In genomic region chr6:88722906-88723305, GRCm38 (mm10) we compare ENCODE assay signal across 23 mouse cellular contexts. TPM values are rescaled to one million over a fixed set of nuclear protein-coding genes. Genes with fewer than 3 reads are reported as not detected.
DNase-seq lines count a peak whose midpoint lies in the region; ATAC-seq lines count a peak whose summit lies in the region.
"Had no signal": no experiment of that assay in that cellular context is flagged by ENCODE, and none has a peak within 500 bp of the region (broad histone marks: within the 10 kb centered on the region; RNA-seq: fewer than 3 reads in every experiment).

No protein-coding gene starts in this region.

- 90% methylated on average over 2 of the region's 2 CpGs for WGBS in forebrain, embryonic 11.5 days
- 94% methylated on average over 2 of the region's 2 CpGs for WGBS in forebrain, embryonic 14.5 days
- 91% methylated on average over 2 of the region's 2 CpGs for WGBS in liver, embryonic 15.5 days (ENCODE audit: insufficient replicate concordance)

- peak; percentile 43 for DNase-seq in forebrain, embryonic 11.5 days (ENCODE audit: low spot score)
- DNase-seq in forebrain, embryonic 14.5 days (ENCODE audit: low spot score): no peak
- DNase-seq in kidney, adult 9 months: peak; percentile 8
- no peak for DNase-seq in kidney, postnatal 4 days
- DNase-seq in liver: no peak
- DNase-seq in splenic B cell, adult 2 months (ENCODE audit: low read depth, low spot score): peak; percentile 35
- DNase-seq in frontal cortex, adult 2 months (ENCODE audit: extremely low spot score in 1 of 2, low spot score in 1 of 2): no peak
- DNase-seq: adrenal gland, adult 8-10 months; adrenal gland, postnatal 36 days; cerebellum, adult 11 months; cerebellum, postnatal 10 days; embryo, embryonic 11 days; gastrocnemius, postnatal 10 days; heart, adult 18-20 months had no signal

- no peak overlapping the region for H3K4me2 ChIP-seq in forebrain, embryonic 11.5 days (ENCODE audit: low read depth, low read length, severe bottlenecking)
- no peak overlapping the region for H3K4me2 ChIP-seq in forebrain, embryonic 14.5 days (ENCODE audit: low read length)
- no peak overlapping the region for H3K4me2 ChIP-seq in liver, embryonic 15.5 days
- H3K4me2 ChIP-seq: embryonic facial prominence, embryonic 15.5 days; heart, embryonic 12.5 days; hindbrain, embryonic 14.5 days; intestine, embryonic 15.5 days had no signal

- no peaks in the 10 kb centered on the region for H3K9me3 ChIP-seq in forebrain, embryonic 11.5 days (ENCODE audit: control insufficient read depth, low read length)
- no peaks in the 10 kb centered on the region for H3K9me3 ChIP-seq in forebrain, embryonic 14.5 days (replicated peaks; ENCODE audit: control insufficient read depth, low read length)
- no peaks in the 10 kb centered on the region for H3K9me3 ChIP-seq in liver, embryonic 15.5 days (replicated peaks)
- H3K9me3 ChIP-seq: embryonic facial prominence, embryonic 15.5 days; forebrain, embryonic 10.5 days; heart, embryonic 12.5 days; hindbrain, embryonic 10.5 days; intestine, embryonic 15.5 days had no signal

- H3K36me3 ChIP-seq in forebrain, embryonic 11.5 days (ENCODE audit: control insufficient read depth, insufficient read depth, low read length): no peaks in the 10 kb centered on the region
- H3K36me3 ChIP-seq in forebrain, embryonic 14.5 days (ENCODE audit: control insufficient read depth, insufficient read depth, low read length): no peaks in the 10 kb centered on the region
- peaks cover 19% of the 10 kb centered on the region for H3K36me3 ChIP-seq in liver, embryonic 15.5 days (replicated peaks)
- H3K36me3 ChIP-seq in splenic B cell, adult 2 months (ENCODE audit: control insufficient read depth, insufficient read depth, low read length, poor library complexity, severe bottlenecking): no peaks in the 10 kb centered on the region
- H3K36me3 ChIP-seq: embryonic facial prominence, embryonic 15.5 days; forebrain, embryonic 10.5 days; G1E; heart, embryonic 12.5 days; hindbrain, embryonic 10.5 days; intestine, embryonic 15.5 days had no signal

- no peak for ATAC-seq in forebrain, embryonic 11.5 days (replicated peaks; ENCODE audit: low FRiP score)
- ATAC-seq in forebrain, embryonic 14.5 days: no peak
- no peak for ATAC-seq in liver, embryonic 15.5 days (ENCODE audit: insufficient read depth)
- ATAC-seq: forebrain, embryonic 16.5 days; intestine, embryonic 15.5 days had no signal

- H3K9ac ChIP-seq in forebrain, embryonic 11.5 days (ENCODE audit: low read length): no peak overlapping the region
- no peak overlapping the region for H3K9ac ChIP-seq in forebrain, embryonic 14.5 days (ENCODE audit: low read length)
- H3K9ac ChIP-seq in liver, embryonic 15.5 days: no peak overlapping the region
- H3K9ac ChIP-seq: embryonic facial prominence, embryonic 15.5 days; heart, embryonic 12.5 days; hindbrain, embryonic 14.5 days; intestine, embryonic 15.5 days had no signal

- H3K4me3 ChIP-seq in forebrain, embryonic 11.5 days (ENCODE audit: low read depth, low read length): no peak overlapping the region
- H3K4me3 ChIP-seq in forebrain, embryonic 14.5 days (ENCODE audit: low read depth, low read length): no peak overlapping the region
- no peak overlapping the region for H3K4me3 ChIP-seq in liver, embryonic 15.5 days (replicated peaks)
- H3K4me3 ChIP-seq: embryonic facial prominence, embryonic 15.5 days; forebrain, embryonic 10.5 days; heart, embryonic 12.5 days; hindbrain, embryonic 10.5 days; intestine, embryonic 15.5 days had no signal

- H3K4me1 ChIP-seq in forebrain, embryonic 11.5 days (replicated peaks; ENCODE audit: control insufficient read depth, insufficient read depth, low read length): peaks cover 5% of the 10 kb centered on the region; the same call in 1 of the 2 replicates
- H3K4me1 ChIP-seq in forebrain, embryonic 14.5 days (ENCODE audit: control insufficient read depth, insufficient read depth, low read length): no peaks in the 10 kb centered on the region; the same call in 1 of the 2 replicates
- peaks cover 45% of the 10 kb centered on the region for H3K4me1 ChIP-seq in liver, embryonic 15.5 days (replicated peaks)

- H3K27ac ChIP-seq in forebrain, embryonic 11.5 days (ENCODE audit: low read depth, low read length): no peak overlapping the region
- H3K27ac ChIP-seq in forebrain, embryonic 14.5 days (ENCODE audit: low read depth, low read length): no peak overlapping the region
- H3K27ac ChIP-seq in liver, embryonic 15.5 days (replicated peaks): 0 out of 2 replicates have a peak overlapping the region, but pooled peaks have one; percentile 21
- H3K27ac ChIP-seq: embryonic facial prominence, embryonic 15.5 days; forebrain, embryonic 10.5 days; hindbrain, embryonic 10.5 days; hindbrain, embryonic 14.5 days; intestine, embryonic 15.5 days had no signal

- H3K27me3 ChIP-seq in forebrain, embryonic 11.5 days (ENCODE audit: control insufficient read depth, insufficient read depth, low read length): peaks cover 18% of the 10 kb centered on the region
- H3K27me3 ChIP-seq in forebrain, embryonic 14.5 days (replicated peaks; ENCODE audit: control insufficient read depth, insufficient read depth, low read length): 0 out of 2 replicates have a peak, but pooled peaks cover 9% of the 10 kb centered on the region
- peaks cover 10% of the 10 kb centered on the region; the same call in 1 of the 2 replicates for H3K27me3 ChIP-seq in liver, embryonic 15.5 days
- no peaks in the 10 kb centered on the region for H3K27me3 ChIP-seq in splenic B cell, adult 2 months (ENCODE audit: control insufficient read depth, insufficient read depth, low read length, poor library complexity, severe bottlenecking)
- H3K27me3 ChIP-seq: intestine, embryonic 15.5 days had no signal

RNA-seq across cellular contexts. Expression of gene Mgll, which starts 1.3 kb away (rescaled TPM):
- 4.1 and 4.4 TPM in 2 replicates for polyA plus RNA-seq in forebrain, embryonic 11.5 days (2014; fragmentation: Nextera tagmentation; extraction: Ambion mirVana)
- polyA plus RNA-seq in forebrain, embryonic 14.5 days (2014; fragmentation: Nextera tagmentation; extraction: Ambion mirVana): 19.3 and 23.1 TPM in 2 replicates
- 69.7 and 71.6 TPM in 2 replicates for polyA plus RNA-seq in liver, embryonic 15.5 days (2015; fragmentation: Nextera tagmentation; extraction: Ambion mirVana)
- 167 and 189 TPM in 2 replicates for polyA plus RNA-seq in frontal cortex, adult 2 months (2012; rRNA removed)

Comparison
In these comparisons a context has a peak if more than half of its experiments do, and no peak if none do; other contexts are left out.
1. DNase-seq: peak in forebrain, embryonic 11.5 days (single experiment), kidney, adult 9 months (single experiment) and splenic B cell, adult 2 months (single experiment); none in forebrain, embryonic 14.5 days (single experiment), kidney, postnatal 4 days (0 of 2), liver (single experiment) and frontal cortex, adult 2 months (0 of 2).